Mouse (Mus musculus) lung, postnatal 36 days (tissue): ENCODE results near the gene Hmgcl.

Experiments used
- DNase-seq: peaks from one replicate; pipeline ENCODE4 v3.0.0; 2022; ENCODE audit warnings: mixed read lengths

Hmgcl gene

DNA sequence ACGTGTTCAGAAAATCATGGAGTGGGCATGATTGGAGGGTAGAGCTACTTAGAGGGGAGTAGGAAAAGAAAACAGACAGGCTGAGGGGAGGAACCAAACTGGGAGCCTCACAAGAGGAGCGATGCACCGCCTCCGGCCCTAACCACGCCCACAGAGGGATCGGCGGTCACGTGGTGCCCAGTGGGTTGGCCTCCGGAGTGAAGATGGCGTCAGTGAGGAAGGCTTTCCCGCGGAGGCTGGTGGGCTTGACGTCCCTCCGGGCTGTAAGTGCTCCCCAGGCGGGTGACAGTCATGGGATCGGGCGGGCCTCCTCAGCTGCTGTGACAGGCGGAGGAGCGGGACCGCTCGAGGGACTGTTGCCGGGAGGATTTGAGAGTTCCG, at the start of gene Hmgcl:
Hmgcl (plus strand) TSS at position 171 of the 381 bp plus-strand sequence.
- DNase-seq: peak; percentile 98

DNA sequence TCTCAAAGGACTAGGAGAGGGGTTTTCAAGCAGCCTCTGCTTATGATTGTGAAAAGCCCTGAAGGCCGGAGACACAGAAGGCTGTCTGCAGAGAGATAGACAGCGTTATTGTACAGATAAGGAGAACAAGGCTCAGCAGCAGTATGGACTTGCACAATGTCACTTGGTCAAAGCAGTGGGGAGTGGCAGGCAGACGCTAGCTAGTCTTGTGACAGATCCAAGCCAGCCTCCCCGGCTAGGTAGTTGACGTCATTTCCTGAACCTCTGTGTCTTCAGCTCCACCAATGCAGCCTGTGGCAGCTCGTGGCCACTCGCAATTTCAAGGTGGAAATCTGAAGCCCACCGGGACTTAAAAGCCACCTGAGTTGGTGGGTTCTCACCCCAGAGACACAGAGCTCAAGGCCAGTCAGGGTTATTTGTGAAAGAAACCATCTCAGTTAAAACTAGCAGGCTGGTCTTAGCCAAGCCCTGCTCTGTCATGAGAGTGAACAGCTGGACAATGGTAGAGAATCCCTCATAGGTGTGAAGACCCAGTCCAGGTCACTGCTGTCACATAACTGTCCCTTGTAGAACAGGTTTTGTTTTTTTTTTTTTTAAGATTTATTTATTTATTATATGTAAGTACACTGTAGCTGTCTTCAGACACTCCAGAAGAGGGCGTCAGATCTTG, 47.7 kb upstream of the Hmgcl start:
- DNase-seq: peak; percentile 83

DNA sequence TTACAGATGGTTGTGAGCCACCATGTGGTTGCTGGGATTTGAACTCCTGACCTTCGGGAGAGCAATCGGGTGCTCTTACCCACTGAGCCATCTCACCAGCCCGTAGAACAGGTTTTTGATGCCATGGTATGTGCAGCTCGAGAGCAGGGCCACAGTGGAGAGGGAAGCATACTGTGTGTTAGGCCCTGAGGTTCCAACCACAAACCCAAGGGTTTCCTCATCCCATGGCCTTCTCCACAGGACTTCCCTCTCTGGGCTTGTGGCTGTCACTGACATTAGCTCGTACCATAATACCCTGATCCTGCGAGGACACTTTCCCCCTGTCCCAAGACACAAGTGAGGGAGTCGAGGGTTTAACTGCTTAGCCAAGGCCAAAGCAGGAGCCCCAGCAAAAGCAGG, 47.2 kb upstream of the Hmgcl start:
- DNase-seq: peak; percentile 58

DNA sequence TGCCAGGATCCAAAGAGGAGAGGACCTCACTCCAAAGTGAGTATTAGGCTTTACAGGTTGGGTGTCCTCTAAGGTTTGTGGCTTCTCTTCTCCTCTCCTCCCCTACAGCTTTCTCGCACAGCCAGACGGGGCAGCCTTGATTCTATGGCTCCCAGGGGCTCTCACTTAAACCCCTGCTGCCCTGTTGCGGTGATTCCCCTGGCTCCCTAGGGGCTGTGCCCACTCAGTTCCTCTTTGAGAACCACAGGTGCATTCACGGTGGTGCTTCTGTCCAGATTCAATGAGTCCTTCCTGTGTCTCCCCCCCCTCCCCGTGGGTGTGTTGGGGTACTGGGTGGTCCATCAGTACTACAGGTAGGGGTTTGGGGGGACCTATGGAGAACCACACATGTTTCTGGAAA, 46.2 kb upstream of the Hmgcl start:
- DNase-seq: peak; percentile 56

DNA sequence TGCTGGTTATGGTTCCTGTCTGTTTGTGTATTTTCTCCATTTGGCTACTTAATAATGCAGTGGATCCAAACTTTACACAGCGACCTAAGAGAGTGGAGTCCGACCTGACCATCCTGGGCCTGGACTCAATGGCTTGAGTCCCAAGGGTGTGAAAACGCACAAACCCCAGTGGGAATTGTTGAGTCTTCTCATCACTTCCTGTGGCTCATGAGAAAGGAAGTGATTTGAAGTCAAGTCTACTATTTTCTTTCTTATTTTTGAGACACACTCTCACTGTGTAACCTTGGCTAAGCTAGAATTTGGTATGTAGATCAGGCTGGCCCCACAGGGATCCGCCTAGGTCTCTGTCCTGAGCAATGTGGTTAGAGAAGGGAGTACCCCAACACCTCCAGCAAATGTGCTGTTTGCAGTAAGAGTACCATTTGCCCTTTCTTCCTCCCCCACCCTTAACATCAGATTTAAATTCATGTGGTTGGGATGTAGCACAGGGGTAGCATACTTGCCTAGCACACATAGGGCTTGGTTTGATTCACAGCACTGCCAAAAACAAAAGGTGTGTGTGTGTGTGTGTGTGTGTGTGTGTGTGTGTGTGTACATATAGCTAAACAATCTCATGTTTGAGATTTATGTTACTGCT, 43.5 kb upstream of the Hmgcl start:
- no peak for DNase-seq

DNA sequence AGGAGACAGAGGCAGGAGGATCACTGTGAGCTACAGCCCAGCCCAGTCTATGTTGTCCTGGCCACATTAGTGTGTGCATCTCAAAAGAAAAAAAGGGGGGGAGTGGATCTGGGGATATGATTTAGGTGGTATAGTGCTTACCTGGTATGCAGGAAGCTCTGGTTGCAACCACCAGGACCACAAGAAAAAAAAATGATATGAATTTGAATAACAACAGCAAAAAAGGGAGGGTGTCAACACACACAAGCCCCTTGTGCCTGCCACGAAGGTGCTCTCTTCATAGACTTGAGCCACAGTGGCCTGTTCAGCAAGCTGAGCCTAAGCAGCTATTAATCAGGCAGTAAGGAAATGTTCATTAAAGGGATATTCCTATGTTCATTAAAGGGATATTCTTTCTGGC, 41.4 kb upstream of the Hmgcl start:
- no peak for DNase-seq

DNA sequence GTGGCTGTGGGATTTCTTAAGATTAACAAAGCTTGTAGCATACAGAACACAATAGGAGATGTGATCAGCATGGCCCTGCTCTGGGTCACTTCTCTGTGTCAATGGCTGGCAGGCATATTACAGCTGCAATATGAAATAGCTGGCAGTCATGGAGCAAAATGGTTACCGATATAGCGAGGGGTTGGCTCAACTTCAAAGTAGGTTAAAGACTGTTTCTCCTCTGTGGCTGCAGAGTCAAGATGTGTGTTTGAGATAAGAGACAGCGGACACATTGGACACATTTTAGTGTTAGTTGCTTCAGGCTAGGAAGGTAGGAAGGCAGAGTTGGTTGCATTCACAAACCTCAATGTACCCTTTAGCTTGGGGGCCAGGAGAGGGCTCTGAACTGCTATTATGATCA, 39.6 kb upstream of the Hmgcl start:
- no peak for DNase-seq

DNA sequence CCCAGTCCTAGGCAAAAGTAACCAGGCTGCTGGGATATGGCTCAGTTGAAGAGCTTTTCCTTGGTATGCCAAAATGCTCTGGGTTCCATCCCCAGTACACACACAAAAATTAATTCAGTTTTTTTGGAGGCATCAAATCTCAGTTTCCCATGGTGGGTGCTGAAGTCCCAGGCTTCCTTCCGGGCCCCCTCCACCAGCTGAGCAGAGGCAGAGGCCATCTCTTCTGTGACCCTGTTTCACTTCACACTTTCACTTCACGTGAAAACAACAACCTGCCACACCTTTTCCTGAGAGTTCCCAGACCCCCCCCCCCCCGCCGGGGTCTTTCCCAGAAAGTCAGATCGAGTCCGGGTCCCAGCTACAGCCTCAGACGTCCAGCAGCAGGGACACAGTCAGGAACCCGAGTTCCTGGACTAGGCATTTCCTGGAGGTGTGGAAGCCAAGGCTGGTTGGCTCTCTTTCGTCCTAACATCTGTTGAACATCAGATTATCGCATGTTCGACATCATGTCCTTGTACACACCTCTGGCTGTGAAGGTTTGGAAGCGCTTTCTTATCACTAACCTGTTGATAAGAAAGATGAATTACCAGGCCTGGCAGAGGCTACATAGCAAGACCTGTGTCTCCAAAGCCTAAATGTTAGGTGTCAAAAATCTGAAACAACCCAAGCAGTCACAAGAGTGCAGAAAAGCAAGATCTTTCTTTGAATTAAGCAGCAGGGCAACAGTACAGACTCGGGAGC, 36.8 kb upstream of the Hmgcl start:
- no peak for DNase-seq

DNA sequence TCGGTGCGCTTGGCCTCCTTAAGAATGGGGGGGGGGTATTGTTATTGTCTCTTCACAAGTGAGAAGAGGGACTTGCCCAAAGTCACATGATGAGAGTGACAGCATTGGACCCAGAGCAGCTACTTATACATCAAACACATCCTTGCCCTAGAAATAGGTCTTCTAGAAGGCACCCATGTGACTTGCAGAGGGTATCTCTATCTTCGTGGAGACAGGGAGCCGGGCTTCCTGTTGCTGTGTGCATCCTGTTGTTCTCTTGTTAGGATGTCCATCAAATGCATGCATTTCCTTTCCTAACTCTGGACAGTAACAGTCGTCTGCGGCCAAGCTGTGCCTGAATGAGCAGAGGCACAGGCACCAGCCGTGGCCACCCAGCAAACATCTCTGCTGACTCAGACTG, 34.7 kb upstream of the Hmgcl start:
- DNase-seq: peak; percentile 53

DNA sequence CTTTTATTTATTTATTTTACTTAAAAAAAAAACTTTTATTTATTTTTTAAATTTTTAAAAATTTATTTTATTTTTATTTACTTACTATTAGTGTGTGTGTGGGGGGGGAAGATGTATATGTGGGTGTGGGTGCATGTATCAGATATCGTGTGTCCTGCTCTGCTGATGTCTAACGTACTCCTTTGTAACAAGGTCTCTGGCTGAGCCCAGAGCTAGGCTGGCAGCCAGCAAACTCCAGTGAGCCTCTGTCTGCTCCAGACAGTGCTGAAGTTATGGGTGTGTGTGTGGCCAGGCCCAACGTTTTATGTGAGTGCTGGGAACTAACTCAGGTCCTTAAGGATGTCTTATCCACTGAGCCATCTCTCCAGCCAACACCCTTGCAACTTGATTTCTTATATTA, 34.1 kb upstream of the Hmgcl start:
- no peak for DNase-seq

DNA sequence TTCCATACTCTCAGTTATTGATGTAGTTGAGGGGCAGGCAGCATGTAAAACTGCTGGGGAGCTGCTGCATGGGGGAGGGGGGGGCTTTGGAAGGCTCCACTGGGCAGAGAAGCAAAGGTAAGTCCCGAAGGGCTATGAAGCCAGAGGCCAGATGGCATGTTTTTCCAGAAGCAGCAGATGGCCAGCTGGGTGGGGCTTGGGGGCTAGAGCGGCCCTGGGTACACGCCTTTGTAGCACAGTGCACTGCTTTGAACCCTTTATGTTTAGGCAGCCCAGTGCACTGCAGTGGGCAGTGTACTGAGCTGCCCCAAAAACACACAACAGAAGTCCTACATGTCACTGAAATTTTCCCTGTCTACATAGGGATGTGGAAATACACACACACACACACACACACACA, 33.4 kb upstream of the Hmgcl start:
- DNase-seq: no peak

DNA sequence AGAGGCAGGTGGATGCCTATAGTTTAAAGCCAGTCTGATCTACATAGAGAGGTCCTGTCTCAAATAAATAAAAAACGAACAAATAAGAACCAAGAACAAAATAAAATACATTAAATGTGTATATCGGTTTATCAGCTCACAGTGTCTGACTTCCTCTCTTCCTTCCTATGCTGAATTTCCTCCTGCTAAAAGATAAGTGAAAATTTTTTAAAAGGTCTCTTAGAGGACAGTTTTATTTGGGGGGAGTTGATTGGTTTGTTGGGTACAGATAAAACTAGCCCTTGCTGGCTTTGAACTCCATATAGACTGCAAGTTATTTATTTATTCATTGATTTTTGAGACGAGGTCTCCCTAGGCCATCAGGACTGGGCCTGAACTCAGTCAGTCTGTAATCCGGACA, 32.8 kb upstream of the Hmgcl start:
- DNase-seq: no peak

DNA sequence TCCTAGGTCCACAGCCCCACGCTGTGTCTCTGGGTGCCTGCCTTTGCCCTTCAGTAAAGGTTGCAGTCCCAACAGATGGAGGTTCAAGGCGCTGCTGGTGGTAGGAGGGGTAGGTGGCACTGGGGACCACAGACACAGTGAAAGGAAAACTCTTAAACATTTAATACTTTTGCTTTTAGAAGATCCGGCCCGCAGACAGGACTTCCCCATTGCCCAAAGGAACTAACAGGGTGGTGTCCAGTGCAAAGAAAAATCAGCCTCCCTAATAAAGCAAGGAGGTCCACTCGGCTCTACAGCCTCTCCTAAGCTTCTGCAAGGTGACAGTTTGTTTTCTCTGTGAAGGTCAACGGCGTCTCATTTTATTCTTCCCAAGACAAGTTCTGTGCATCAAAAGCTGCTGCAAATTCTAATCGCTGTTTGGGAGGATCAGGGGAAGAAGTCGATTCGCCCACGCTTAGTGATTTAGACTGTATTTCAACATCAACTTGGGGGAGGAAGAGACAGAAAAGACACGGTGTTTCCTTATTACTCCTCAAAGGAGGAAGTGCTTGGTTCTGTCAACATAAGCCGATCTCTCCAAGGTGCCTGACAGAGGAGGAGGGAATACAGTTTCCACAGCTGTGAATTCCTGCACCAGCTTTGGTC, 27.5 kb upstream of the Hmgcl start:
- peak; percentile 65 for DNase-seq

DNA sequence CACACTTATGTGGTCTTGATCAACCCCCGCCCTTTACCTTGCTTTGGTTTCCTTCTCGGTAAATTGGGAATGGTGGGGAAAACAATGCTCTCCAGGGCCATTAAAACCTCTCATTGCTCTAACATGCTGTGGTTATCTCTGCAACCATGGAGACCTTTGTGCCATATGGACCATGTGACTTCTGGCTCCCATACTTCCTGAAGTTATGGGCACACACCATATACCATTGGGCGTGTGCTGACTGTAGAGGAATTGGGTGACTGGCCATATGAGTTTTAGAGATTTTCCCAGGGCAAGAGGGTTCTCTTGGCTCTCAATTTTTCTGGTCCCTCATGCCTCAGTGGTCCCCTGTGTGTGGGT, 27.0 kb upstream of the Hmgcl start:
- DNase-seq: no peak

DNA sequence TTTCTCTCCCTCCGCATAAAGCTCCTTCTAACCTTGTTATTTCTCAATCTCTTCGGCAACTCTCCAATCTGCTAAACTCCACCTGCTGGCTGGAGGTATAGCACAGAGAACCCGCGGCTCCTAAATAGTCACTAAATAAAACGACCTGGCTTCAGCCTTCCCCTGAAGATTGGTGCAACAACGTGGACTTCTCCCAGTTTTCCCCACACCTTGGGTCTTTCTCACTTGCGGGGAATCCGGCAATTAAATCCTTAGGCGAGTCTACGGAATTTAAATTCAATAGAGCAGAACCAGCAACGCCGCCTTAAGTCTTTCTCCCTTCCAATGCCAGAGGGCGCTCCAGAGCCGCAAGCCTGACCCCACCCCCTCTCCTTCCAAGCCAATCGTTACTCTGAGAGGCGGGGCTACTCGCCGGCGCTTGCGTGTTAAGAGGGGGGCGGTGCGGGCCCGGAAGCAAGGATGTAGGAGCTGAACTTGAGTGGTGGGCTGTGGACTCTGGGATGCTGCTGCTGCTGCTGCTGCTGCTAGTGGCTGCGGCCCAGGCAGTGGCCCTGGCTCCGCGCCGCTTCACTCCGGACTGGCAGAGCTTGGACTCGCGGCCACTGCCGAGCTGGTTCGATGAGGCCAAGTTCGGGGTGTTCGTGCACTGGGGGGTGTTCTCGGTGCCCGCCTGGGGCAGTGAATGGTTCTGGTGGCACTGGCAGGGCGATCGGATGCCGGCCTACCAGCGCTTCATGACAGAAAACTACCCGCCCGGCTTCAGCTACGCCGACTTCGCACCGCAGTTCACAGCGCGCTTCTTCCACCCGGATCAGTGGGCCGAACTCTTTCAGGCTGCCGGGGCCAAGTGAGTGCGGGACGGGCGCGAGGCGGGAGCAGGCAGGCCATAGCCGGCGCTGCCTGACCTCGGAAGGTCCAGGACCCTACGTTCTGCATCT, 25.7 kb upstream of the Hmgcl start, which contains the start of gene Fuca1:
Fuca1 (plus strand) TSS at position 432 of the 938 bp plus-strand sequence.
- peak; percentile 98 for DNase-seq

DNA sequence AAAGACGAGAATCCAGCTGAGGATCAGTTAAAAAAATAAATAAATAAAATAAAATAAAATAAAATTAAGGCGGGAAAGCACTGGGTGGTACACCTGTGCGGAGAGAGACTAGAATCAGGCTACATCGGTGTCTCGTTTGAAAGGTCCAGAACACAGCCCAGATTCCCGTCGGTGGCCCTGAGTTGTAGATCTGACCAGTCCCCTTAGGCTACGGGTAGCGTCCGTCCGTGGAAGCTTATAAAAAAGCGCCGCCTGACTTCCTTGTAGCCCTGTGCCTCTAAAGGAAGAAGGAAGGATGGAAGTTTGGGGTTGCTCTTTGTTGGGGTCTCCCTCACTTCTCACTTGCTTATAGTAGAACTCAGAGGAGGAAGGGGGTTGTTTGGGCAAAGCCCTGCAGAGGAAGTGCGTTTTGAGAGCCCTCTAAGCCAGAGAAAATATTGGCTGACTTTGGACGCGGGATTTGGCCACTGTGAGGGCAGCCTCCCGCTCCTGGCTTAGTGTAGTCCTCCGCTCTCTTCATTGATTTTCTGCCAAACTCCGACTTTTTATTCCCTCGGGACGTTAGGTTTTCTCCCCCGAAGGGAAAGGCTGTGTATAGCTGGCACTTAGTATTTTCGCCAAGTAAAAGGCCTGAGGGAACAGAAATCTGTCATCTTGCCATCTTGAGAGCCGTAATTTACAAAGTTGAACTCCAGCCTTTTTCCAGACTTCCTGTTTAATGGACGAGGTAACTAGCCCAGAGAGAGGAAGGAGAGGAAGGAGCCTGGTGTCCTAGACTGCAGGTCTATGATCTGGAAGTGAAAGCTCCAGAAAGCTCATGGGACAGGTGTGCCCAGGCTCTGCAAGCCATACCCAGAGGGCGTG, 24.8 kb upstream of the Hmgcl start:
- peak; percentile 55 for DNase-seq

DNA sequence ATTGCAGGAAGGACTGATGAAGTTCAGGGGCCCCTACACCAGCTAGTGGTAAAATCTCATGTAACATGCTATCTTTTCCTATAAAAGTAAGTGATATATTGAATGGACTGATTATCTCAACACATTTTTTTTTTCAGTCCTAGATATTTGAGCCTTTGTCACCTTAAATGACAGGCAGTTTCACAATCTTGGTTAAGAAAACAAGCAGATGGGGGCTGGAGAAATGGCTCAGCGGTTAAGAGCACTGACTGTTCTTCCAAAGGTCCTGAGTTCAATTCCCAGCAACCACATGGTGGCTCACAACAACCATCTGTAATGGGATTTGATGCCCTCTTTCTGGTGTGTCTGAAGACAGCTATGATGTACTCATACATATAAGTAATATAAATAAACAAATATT, 24.1 kb upstream of the Hmgcl start:
- no peak for DNase-seq

DNA sequence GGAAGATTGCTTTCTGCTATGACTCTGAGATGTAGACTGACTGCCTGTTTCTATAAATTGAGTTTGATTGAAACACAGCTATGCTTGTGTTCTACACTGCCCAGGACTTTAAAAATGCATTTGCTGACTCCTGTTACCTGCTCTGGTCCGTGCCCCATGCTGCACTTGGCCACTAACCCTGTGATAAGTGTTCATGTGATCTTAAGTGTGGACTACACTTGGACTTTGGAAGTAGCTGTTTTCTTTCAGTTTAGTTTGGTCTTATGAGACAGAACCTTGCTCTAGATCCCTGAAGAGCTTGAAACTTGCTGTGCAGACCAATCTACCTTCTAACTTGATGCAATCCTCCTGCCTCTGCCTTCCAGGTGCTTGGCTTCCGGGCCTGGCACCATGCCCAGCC, 21.8 kb upstream of the Hmgcl start:
- no peak for DNase-seq

DNA sequence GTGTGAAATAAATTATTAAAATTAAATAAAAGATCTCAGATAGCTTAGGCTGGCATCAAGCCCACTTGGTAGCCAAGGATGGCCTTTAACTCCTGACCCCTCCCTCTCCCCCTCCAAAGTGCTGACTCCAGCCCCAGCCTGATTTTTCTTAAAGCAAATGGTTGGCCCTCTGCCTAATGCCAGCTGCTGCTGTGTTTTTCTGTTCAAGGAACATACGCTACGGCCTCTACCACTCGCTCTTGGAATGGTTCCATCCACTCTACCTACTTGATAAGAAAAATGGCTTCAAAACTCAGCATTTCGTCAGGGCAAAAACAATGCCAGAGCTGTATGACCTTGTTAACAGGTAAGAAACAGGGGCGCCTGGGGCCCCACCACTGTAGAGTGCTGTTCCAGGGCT, 20.9 kb upstream of the Hmgcl start:
- DNase-seq: no peak

DNA sequence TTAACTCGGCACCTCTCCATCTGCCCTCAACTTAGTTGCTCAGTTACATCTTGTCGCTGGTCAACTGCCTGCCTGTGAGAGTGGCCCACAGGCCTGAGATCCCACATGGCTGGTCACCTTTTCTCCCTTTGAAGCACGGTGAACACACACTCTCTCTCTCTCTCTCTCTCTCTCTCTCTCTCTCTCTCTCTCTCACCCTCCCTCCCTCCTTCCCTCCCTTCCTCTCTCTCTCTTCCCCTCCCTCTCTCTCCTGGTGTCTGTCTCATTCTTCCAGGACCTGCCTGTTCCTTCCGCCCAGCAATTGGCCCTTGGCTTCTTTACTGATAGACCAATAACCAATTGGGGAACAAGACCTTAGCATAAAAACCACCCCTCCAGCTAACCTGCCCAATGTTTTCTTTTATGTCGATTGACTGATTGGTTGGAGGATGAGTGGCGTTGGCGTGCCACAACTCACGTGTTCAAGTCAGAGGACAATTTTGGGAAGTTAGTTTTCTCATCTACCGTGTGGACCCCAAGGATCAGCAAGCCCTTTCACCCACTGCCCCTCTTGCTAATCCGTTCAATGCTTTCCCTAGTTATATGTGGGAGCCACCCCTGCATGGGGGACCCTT, 19.9 kb upstream of the Hmgcl start:
- no peak for DNase-seq

DNA sequence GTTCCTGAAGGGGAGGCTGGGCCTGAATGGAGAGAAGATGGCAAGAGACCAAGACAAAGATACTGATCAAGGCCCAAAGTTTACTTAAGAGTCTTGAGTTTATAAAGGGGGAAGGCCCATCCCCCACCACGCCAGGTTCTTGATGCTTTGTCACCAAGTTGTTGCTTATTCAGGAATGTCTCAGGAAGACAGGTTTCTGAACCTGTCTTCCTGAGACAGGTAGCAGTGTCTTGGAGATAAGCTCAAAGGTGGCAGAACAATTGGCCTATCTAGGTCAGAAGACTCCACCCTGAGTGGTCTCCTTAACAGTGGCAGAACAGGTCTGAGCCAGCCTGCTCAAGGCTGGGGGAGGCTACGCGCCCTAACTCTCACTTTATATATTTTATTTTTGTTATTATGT, 19.4 kb upstream of the Hmgcl start:
- DNase-seq: no peak
